Mouse (Mus musculus): ENCODE data around the gene Pcdh10.

- TF ChIP-seq GATA1 (IDR thresholded peaks at IDR 0.05; ENCODE audit: low read length) (no peak), TAL1 (IDR thresholded peaks at IDR 0.05; ENCODE audit: low read length) (no peak)
Measured at GRCm38 (mm10) chr3:45375761-45376500, 2.3 kb upstream of the Pcdh10 start.

Data from erythroblast, embryonic 14.5 days (primary cell).